Comparison of ENCODE assay signal across 8 mouse cellular contexts in genomic region chr9:100520586-100520985, GRCm38 (mm10). TPM values are rescaled to one million over a fixed set of nuclear protein-coding genes. Genes with fewer than 3 reads are reported as not detected.
DNase-seq lines count a peak whose midpoint lies in the region; ATAC-seq and TF ChIP-seq lines count a peak whose summit lies in the region.
"Had no signal": no experiment of that assay in that cellular context is flagged by ENCODE, and none has a peak within 500 bp of the region (broad histone marks: within the 10 kb centered on the region; RNA-seq: fewer than 3 reads in every experiment).

No protein-coding gene starts in this region.

- H3K27me3 ChIP-seq in midbrain, postnatal 0 days (ENCODE audit: insufficient read depth, low read length), result no peaks in the 10 kb centered on the region

- peak; percentile 11 for DNase-seq in spleen, adult 12 weeks (ENCODE audit: low spot score)
- DNase-seq in spleen, adult 18-20 months, result no peak
- DNase-seq in adipocyte (ENCODE audit: low spot score), result peak; percentile 59
- DNase-seq in embryo, embryonic 10 days (ENCODE audit: low spot score), result peak; percentile 90
- DNase-seq in heart, postnatal 14 days, result peak; percentile 34 to 73
- peak; percentile 31 to 44 for DNase-seq in left cerebral cortex, postnatal 10 days (ENCODE audit: extremely low spot score in 1 of 2, low spot score in 2 of 2)
- DNase-seq in midbrain, postnatal 0 days (ENCODE audit: low spot score), result peak; percentile 82

- WGBS in midbrain, postnatal 0 days, result 0% methylated on average over 2 of the region's 2 CpGs

- peak; percentile 81 for TF ChIP-seq CTCF in midbrain, postnatal 0 days (IDR thresholded peaks at IDR 0.05)

- intact Hi-C loops in heart, postnatal 14 days (cut with DNase I), result loop anchor here (1.0 to 5.0 kb wide), 3 partner anchors 24 to 397 kb away; no protein-coding TSS in a partner anchor
- intact Hi-C loops in left cerebral cortex, postnatal 10 days (cut with DNase I), result no loop called here

- H3K4me1 ChIP-seq in midbrain, postnatal 0 days (ENCODE audit: insufficient read depth, low read length), result no peaks in the 10 kb centered on the region

- no peaks in the 10 kb centered on the region for H3K36me3 ChIP-seq in midbrain, postnatal 0 days (ENCODE audit: insufficient read depth, low read length)

- H3K9ac ChIP-seq in midbrain, postnatal 0 days (replicated peaks; ENCODE audit: low read length, poor library complexity, severe bottlenecking), result no peak overlapping the region

- H3K27ac ChIP-seq in midbrain, postnatal 0 days (ENCODE audit: low read depth, low read length), result no peak overlapping the region

- no peak overlapping the region for H3K4me3 ChIP-seq in midbrain, postnatal 0 days (ENCODE audit: low read depth, low read length)
- H3K4me3 ChIP-seq: myocyte had no signal

- ATAC-seq in midbrain, postnatal 0 days (ENCODE audit: low FRiP score), result no peak

- no peak overlapping the region for H3K4me2 ChIP-seq in midbrain, postnatal 0 days (ENCODE audit: low read depth, low read length, poor library complexity, severe bottlenecking)

- no peaks in the 10 kb centered on the region for H3K9me3 ChIP-seq in midbrain, postnatal 0 days (ENCODE audit: low read length)

RNA-seq across cellular contexts. Expression of gene Nck1, which starts 25.3 kb away (rescaled TPM):
- 10 to 100 TPM; 49.8 to 56.2 TPM for total RNA-seq in heart, postnatal 14 days (2021)
- 10 to 100 TPM; 27.5 to 27.8 TPM for total RNA-seq in left cerebral cortex, postnatal 10 days (2021)
- total RNA-seq in midbrain, postnatal 0 days (2014; rRNA removed), result 14.8 and 16.9 TPM in 2 replicates
- polyA plus RNA-seq in midbrain, postnatal 0 days (2015; fragmentation: Nextera tagmentation; extraction: Ambion mirVana), result 41.3 and 45.6 TPM in 2 replicates

RNA-seq across cellular contexts. Expression of gene Il20rb, which starts 34.0 kb away (rescaled TPM):
- total RNA-seq in heart, postnatal 14 days (2021), result 1 to 10 TPM; 1.2 to 1.6 TPM
- 1 to 10 TPM in 1 of 2 experiments, under 1 TPM in 1; 0.77 to 1.5 TPM for total RNA-seq in left cerebral cortex, postnatal 10 days (2021)
- total RNA-seq in midbrain, postnatal 0 days (2014; rRNA removed), result 1.7 and 2.5 TPM in 2 replicates
- 0.99 and 1.1 TPM in 2 replicates for polyA plus RNA-seq in midbrain, postnatal 0 days (2015; fragmentation: Nextera tagmentation; extraction: Ambion mirVana)

RNA-seq across cellular contexts. Expression of gene Slc35g2, which starts 50.3 kb away (rescaled TPM):
- 1 to 10 TPM; 3.6 to 5.6 TPM for total RNA-seq in heart, postnatal 14 days (2021)
- 10 to 100 TPM; 11.7 to 13.2 TPM for total RNA-seq in left cerebral cortex, postnatal 10 days (2021)
- total RNA-seq in midbrain, postnatal 0 days (2014; rRNA removed), result 20.1 and 24.8 TPM in 2 replicates
- polyA plus RNA-seq in midbrain, postnatal 0 days (2015; fragmentation: Nextera tagmentation; extraction: Ambion mirVana), result 16.7 and 22.1 TPM in 2 replicates

Comparison
In these comparisons a context has a peak if more than half of its experiments do, and no peak if none do; other contexts are left out.
1. DNase-seq: peak in spleen, adult 12 weeks (single experiment), adipocyte (single experiment), embryo, embryonic 10 days (single experiment), heart, postnatal 14 days (2 of 2), left cerebral cortex, postnatal 10 days (2 of 2) and midbrain, postnatal 0 days (single experiment); none in spleen, adult 18-20 months (0 of 2).